Mouse (Mus musculus) left cerebral cortex, adult 11 months (tissue): ENCODE measurements around the gene Osr1.

ENCODE experiments used
- DNase-seq: peaks from one replicate; pipeline ENCODE4 v3.0.0; 2022; ENCODE audit warnings: low spot score

Gene Osr1

GRCm38 (mm10) chr12:9569971-9570370 lies at the start of gene Osr1:
TSS of gene Osr1 (plus strand) at chr12:9570116.
- no peak for DNase-seq

GRCm38 (mm10) chr12:9550328-9550727 lies 19.6 kb upstream of the Osr1 start:
- no peak for DNase-seq

GRCm38 (mm10) chr12:9564956-9565355 lies 5.0 kb upstream of the Osr1 start:
- no peak for DNase-seq

GRCm38 (mm10) chr12:9570496-9570995 lies 630 bp downstream of the Osr1 start:
- no peak for DNase-seq

GRCm38 (mm10) chr12:9571276-9571940 lies 1.5 kb downstream of the Osr1 start:
- no peak for DNase-seq

GRCm38 (mm10) chr12:9572022-9572421 lies 2.1 kb downstream of the Osr1 start:
- no peak for DNase-seq

- no peak for DNase-seq
These were observed 3.8 kb downstream of the Osr1 start for GRCm38 (mm10) chr12:9573682-9574081.

- no peak for DNase-seq
These were observed 4.4 kb downstream of the Osr1 start for GRCm38 (mm10) chr12:9574244-9574871.

- DNase-seq = no peak
These were observed 5.5 kb downstream of the Osr1 start for GRCm38 (mm10) chr12:9575158-9576042.

- no peak for DNase-seq
These were observed 6.2 kb downstream of the Osr1 start for GRCm38 (mm10) chr12:9576043-9576538.

GRCm38 (mm10) chr12:9577610-9578009 lies 7.7 kb downstream of the Osr1 start:
- DNase-seq = no peak

- no peak for DNase-seq
These were observed 8.7 kb downstream of the Osr1 start for GRCm38 (mm10) chr12:9578591-9578990.

- DNase-seq = no peak
These were observed 9.6 kb downstream of the Osr1 start for GRCm38 (mm10) chr12:9579301-9580030.

GRCm38 (mm10) chr12:9580041-9580905 lies 10.4 kb downstream of the Osr1 start:
- DNase-seq = no peak

- DNase-seq = no peak
These were observed 11.1 kb downstream of the Osr1 start for GRCm38 (mm10) chr12:9581011-9581410.

- no peak for DNase-seq
These were observed 11.6 kb downstream of the Osr1 start for GRCm38 (mm10) chr12:9581506-9581905.

- DNase-seq = no peak
These were observed 12.5 kb downstream of the Osr1 start for GRCm38 (mm10) chr12:9582248-9582995.

GRCm38 (mm10) chr12:9583380-9583779 lies 13.5 kb downstream of the Osr1 start:
- no peak for DNase-seq

GRCm38 (mm10) chr12:9584366-9585084 lies 14.6 kb downstream of the Osr1 start:
- DNase-seq = no peak
